Mouse (Mus musculus) MEL (cell line): Measurements from ENCODE around the gene Cdh23. TPM values are rescaled to one million over a fixed set of nuclear protein-coding genes. Genes with fewer than 3 reads are reported as not detected.

Source experiments
- DNase-seq: peaks from one replicate; pipeline ENCODE4 v3.0.0; 2011; ENCODE audit warnings: low read depth, low spot score
- H3K27ac ChIP-seq: 2 replicates; pipeline ENCODE4 v1.5.1; 2012; ENCODE audit warnings: low read depth, mild to moderate bottlenecking, control low read depth, low read length, moderate library complexity; ENCODE audit not compliant: control insufficient read depth
- H3K27me3 ChIP-seq, 2 experiments: fragments of 150-350 bp in 1 of 2; sonication (generic) in 1 of 2; 2 replicates each; pipeline ENCODE4 v1.6.1; 2012; ENCODE audit warnings: low read length in 2 of 2, mild to moderate bottlenecking in 2 of 2, improper control_type of control experiment in 1 of 2, moderate library complexity in 1 of 2; ENCODE audit not compliant: insufficient read depth in 2 of 2, control insufficient read depth in 1 of 2
- H3K36me3 ChIP-seq, 2 experiments: 2 replicates each; pipeline ENCODE4 v1.6.1; 2012 to 2014; ENCODE audit warnings: low read length in 2 of 2, improper control_type of control experiment in 1 of 2, inconsistent platforms in 1 of 2, mild to moderate bottlenecking in 1 of 2; ENCODE audit not compliant: insufficient read depth in 2 of 2, control insufficient read depth in 1 of 2
- H3K4me1 ChIP-seq, 2 experiments: fragments of 150-350 bp in 1 of 2; sonication (generic) in 1 of 2; 2 replicates each; pipeline ENCODE4 v1.6.1; 2012; ENCODE audit warnings: low read length in 2 of 2, improper control_type of control experiment in 1 of 2, mild to moderate bottlenecking in 1 of 2; ENCODE audit not compliant: insufficient read depth in 2 of 2, control insufficient read depth in 1 of 2
- H3K4me3 ChIP-seq, 2 experiments: fragments of 150-350 bp in 1 of 2; sonication (generic) in 1 of 2; 2 replicates each; pipeline ENCODE4 v1.5.1; 2012; ENCODE audit warnings: low read depth in 2 of 2, low read length in 2 of 2, mild to moderate bottlenecking in 2 of 2, moderate library complexity in 2 of 2, control low read depth in 1 of 2, improper control_type of control experiment in 1 of 2; ENCODE audit not compliant: control insufficient read depth in 1 of 2, insufficient read depth in 1 of 2
- H3K79me2 ChIP-seq: 2 replicates; pipeline ENCODE4 v1.6.1; 2012; ENCODE audit warnings: mild to moderate bottlenecking, low read length, moderate library complexity; ENCODE audit not compliant: control insufficient read depth, poor library complexity, insufficient read depth
- H3K9ac ChIP-seq: 2 replicates; pipeline ENCODE4 v1.6.1; 2012; ENCODE audit warnings: low read depth, mild to moderate bottlenecking, control low read depth, low read length, moderate library complexity; ENCODE audit not compliant: control insufficient read depth, poor library complexity, severe bottlenecking
- H3K9me3 ChIP-seq: fragments of 150-350 bp; sonication (generic); replicated peaks from 2 replicates; pipeline ENCODE4 v1.6.1; 2012; ENCODE audit warnings: mild to moderate bottlenecking, low read length, improper control_type of control experiment, moderate library complexity; ENCODE audit not compliant: insufficient read depth
- BHLHE40 ChIP-seq: IDR thresholded peaks from 2 replicates; pipeline ENCODE4 v1.6.1; 2012; ENCODE audit warnings: low read depth, mild to moderate bottlenecking, inconsistent platforms, low read length, improper control_type of control experiment, borderline replicate concordance
- CHD1 ChIP-seq: IDR thresholded peaks from 2 replicates; pipeline ENCODE4 v1.6.1; 2012; ENCODE audit warnings: low read depth, mild to moderate bottlenecking, inconsistent platforms, low read length, improper control_type of control experiment
- CHD2 ChIP-seq: IDR thresholded peaks from 2 replicates; pipeline ENCODE4 v1.6.1; 2011; ENCODE audit warnings: low read length, improper control_type of control experiment
- CTCF ChIP-seq, 3 experiments: IDR thresholded peaks in 2 of 3; conservative IDR thresholded peaks in 1 of 3; 2 replicates each; pipeline ENCODE4 v1.5.1; 2011 to 2012; ENCODE audit warnings: low read length in 3 of 3, low read depth in 2 of 3, mild to moderate bottlenecking in 2 of 3, improper control_type of control experiment in 1 of 3, inconsistent platforms in 1 of 3, mixed read lengths in 1 of 3, moderate library complexity in 1 of 3; ENCODE audit not compliant: control insufficient read depth in 1 of 3, insufficient read depth in 1 of 3, poor library complexity in 1 of 3, severe bottlenecking in 1 of 3
- EP300 ChIP-seq, 2 experiments: IDR thresholded peaks; 2 replicates each; pipeline ENCODE4 v1.6.1; 2011; ENCODE audit warnings: improper control_type of control experiment in 2 of 2, low read length in 2 of 2, low read depth in 1 of 2, mild to moderate bottlenecking in 1 of 2
- KAT2A ChIP-seq: conservative IDR thresholded peaks from 2 replicates; pipeline ENCODE4 v1.6.1; 2012; ENCODE audit warnings: low read depth, low read length, improper control_type of control experiment, inconsistent platforms
- MAFK ChIP-seq: IDR thresholded peaks from 2 replicates; pipeline ENCODE4 v1.6.1; 2011; ENCODE audit warnings: low read depth, mild to moderate bottlenecking, low read length, improper control_type of control experiment, borderline replicate concordance
- MAX ChIP-seq: IDR thresholded peaks from 2 replicates; pipeline ENCODE4 v1.6.1; 2011; ENCODE audit warnings: low read length, improper control_type of control experiment
- MAZ ChIP-seq: IDR thresholded peaks from 2 replicates; pipeline ENCODE4 v1.6.1; 2012; ENCODE audit warnings: low read depth, mild to moderate bottlenecking, inconsistent platforms, low read length, improper control_type of control experiment
- MYB ChIP-seq: IDR thresholded peaks from 2 replicates; pipeline ENCODE4 v1.6.1; 2011; ENCODE audit warnings: mild to moderate bottlenecking, low read depth, low read length, improper control_type of control experiment
- MYC ChIP-seq: IDR thresholded peaks from 2 replicates; pipeline ENCODE4 v1.6.1; 2011; ENCODE audit warnings: low read depth, mild to moderate bottlenecking, low read length, improper control_type of control experiment, moderate library complexity
- POLR2A ChIP-seq, 2 experiments: IDR thresholded peaks; 2 replicates each; pipeline ENCODE4 v1.6.1; 2011 to 2012; ENCODE audit warnings: low read length in 2 of 2, mild to moderate bottlenecking in 2 of 2, control low read depth in 1 of 2, improper control_type of control experiment in 1 of 2, low read depth in 1 of 2, moderate library complexity in 1 of 2; ENCODE audit not compliant: control insufficient read depth in 1 of 2, insufficient read depth in 1 of 2, poor library complexity in 1 of 2
- POLR2AphosphoS2 ChIP-seq: IDR thresholded peaks from 2 replicates; pipeline ENCODE4 v1.6.1; 2011; ENCODE audit warnings: low read length, improper control_type of control experiment
- POLR2AphosphoS5 ChIP-seq: IDR thresholded peaks from 2 replicates; pipeline ENCODE4 v1.6.1; 2012; ENCODE audit warnings: low read depth, borderline replicate concordance, mild to moderate bottlenecking, inconsistent platforms, low read length, moderate library complexity, mixed read lengths
- SMC3 ChIP-seq: IDR thresholded peaks from 2 replicates; pipeline ENCODE4 v1.6.1; 2011; ENCODE audit warnings: low read depth, low read length, improper control_type of control experiment
- TAL1 ChIP-seq: IDR thresholded peaks from 2 replicates; pipeline ENCODE4 v1.6.1; 2012; ENCODE audit warnings: mild to moderate bottlenecking, inconsistent platforms, low read length, moderate library complexity, mixed read lengths
- TBP ChIP-seq: IDR thresholded peaks from 2 replicates; pipeline ENCODE4 v1.8.0; 2011; ENCODE audit warnings: low read depth, low read length, improper control_type of control experiment
- TCF12 ChIP-seq: IDR thresholded peaks from 2 replicates; pipeline ENCODE4 v1.6.1; 2014; ENCODE audit warnings: low read depth, mild to moderate bottlenecking, inconsistent platforms, low read length, improper control_type of control experiment, moderate library complexity
- ZC3H11A ChIP-seq: IDR thresholded peaks from 2 replicates; pipeline ENCODE4 v1.6.1; 2012; ENCODE audit warnings: low read depth, mild to moderate bottlenecking, inconsistent platforms, low read length, improper control_type of control experiment
- ZKSCAN1 ChIP-seq: IDR thresholded peaks from 2 replicates; pipeline ENCODE4 v1.6.1; 2012; ENCODE audit warnings: low read depth, mild to moderate bottlenecking, inconsistent platforms, low read length, improper control_type of control experiment, moderate library complexity
- ZNF384 ChIP-seq: IDR thresholded peaks from 2 replicates; pipeline ENCODE4 v1.6.1; 2012; ENCODE audit warnings: low read depth, mild to moderate bottlenecking, inconsistent platforms, low read length, improper control_type of control experiment
- polyA plus RNA-seq, 2 experiments: library from polyadenylated mRNA; stranded (reverse) in 1 of 2; unstranded in 1 of 2; fragments of >175 nt in 1 of 2; fragments of >200 nt in 1 of 2; gene quantifications; 2 replicates each; pipeline versions ENCODE4 v1.2.1 to v1.2.4; 2012; ENCODE audit warnings: low replicate concordance in 2 of 2, low read depth in 1 of 2; ENCODE audit not compliant: insufficient read length in 2 of 2, insufficient read depth in 1 of 2, missing spikeins in 1 of 2
- total RNA-seq: library from RNA; depleted of rRNA; stranded (reverse); fragments of 300-350 nt; gene quantifications from 2 replicates; pipeline ENCODE4 v1.2.3, GENCODE M21; 2012

Gene Cdh23
- total and polyA plus RNA-seq, 3 experiments = 0.04 TPM; not detected in 2

- TF ChIP-seq CHD2 (no peak), MYB (no peak), CHD1 (no peak), MYC (no peak), ZC3H11A (no peak), ZKSCAN1 (no peak), MAX (no peak), MAZ (no peak), TCF12 (no peak), ZNF384 (no peak)
- TF ChIP-seq, all 39 proteins: peak for 0
- DNase-seq = no peak
- Histone ChIP-seq H3K4me3 (no peak overlapping the region), H3K27ac (no peak overlapping the region), H3K4me1 (no peaks in the 10 kb centered on the region), H3K9me3 (no peaks in the 10 kb centered on the region), H3K27me3 (no peaks in the 10 kb centered on the region; a peak in 1 of 4 replicates), H3K36me3 (no peaks in the 10 kb centered on the region), H3K79me2 (no peaks in the 10 kb centered on the region), H3K9ac (no peak overlapping the region)
Observed at GRCm38 (mm10) chr10:60602235-60602634, 94.1 kb downstream of the Cdh23 start.

- no peaks in the 10 kb centered on the region for H3K4me1 ChIP-seq
Observed at GRCm38 (mm10) chr10:60595166-60595565, 101.1 kb downstream of the Cdh23 start.

GRCm38 (mm10) chr10:60592881-60593575 is 103.3 kb downstream of the Cdh23 start:
- Histone ChIP-seq H3K36me3 (no peaks in the 10 kb centered on the region), H3K27ac (no peak overlapping the region), H3K4me3 (no peak overlapping the region), H3K9me3 (no peaks in the 10 kb centered on the region), H3K79me2 (no peaks in the 10 kb centered on the region), H3K27me3 (no peaks in the 10 kb centered on the region), H3K4me1 (no peaks in the 10 kb centered on the region), H3K9ac (no peak overlapping the region)
- TF ChIP-seq KAT2A = no peak
- no peak for TF ChIP-seq POLR2A (IDR thresholded peaks at IDR 0.05; ENCODE audit: control insufficient read depth in 1 of 2, insufficient read depth in 1 of 2, low read depth in 1 of 2, low read length in 2 of 2, poor library complexity in 1 of 2)
- no peak for TF ChIP-seq ZC3H11A
- no peak for TF ChIP-seq ZKSCAN1
- no peak for TF ChIP-seq MAZ
- no peak for TF ChIP-seq SMC3
- no peak for TF ChIP-seq MAFK
- no peak for TF ChIP-seq MYC
- no peak for TF ChIP-seq TBP
- DNase-seq = no peak

More at GRCm38 (mm10) chr10:60595166-60595565, 101.1 kb downstream of the Cdh23 start:
- no peak overlapping the region for H3K4me3 ChIP-seq
- no peak overlapping the region for H3K9ac ChIP-seq
- no peak for DNase-seq
- H3K27me3 ChIP-seq = no peaks in the 10 kb centered on the region
- TF ChIP-seq CTCF (IDR thresholded peaks at IDR 0.05 in 2 of 3, conservative IDR thresholded peaks at IDR 0.05 in 1 of 3; ENCODE audit: control insufficient read depth in 1 of 3, insufficient read depth in 1 of 3, low read depth in 2 of 3, low read length in 3 of 3, poor library complexity in 1 of 3, severe bottlenecking in 1 of 3) (no peak), BHLHE40 (no peak), TAL1 (no peak), EP300 (IDR thresholded peaks at IDR 0.05; ENCODE audit: low read depth in 1 of 2, low read length in 2 of 2) (no peak), POLR2A (IDR thresholded peaks at IDR 0.05; ENCODE audit: control insufficient read depth in 1 of 2, insufficient read depth in 1 of 2, low read depth in 1 of 2, low read length in 2 of 2, poor library complexity in 1 of 2) (no peak), POLR2AphosphoS2 (no peak), MYC (no peak), POLR2AphosphoS5 (no peak)
- no peaks in the 10 kb centered on the region for H3K9me3 ChIP-seq
- no peaks in the 10 kb centered on the region for H3K79me2 ChIP-seq
- H3K36me3 ChIP-seq = no peaks in the 10 kb centered on the region
- no peak overlapping the region for H3K27ac ChIP-seq
